Mouse (Mus musculus): ENCODE measurements around the gene Rps3. TPM values are rescaled to one million over a fixed set of nuclear protein-coding genes. Genes with fewer than 3 reads are reported as not detected.
A peak's percentile ranks its signal among the peaks of the same experiment; 100 is the strongest.

Gene Rps3
- polyA plus RNA-seq, 2 experiments, result 661 to 811 TPM

GRCm38 (mm10) chr7:99500201-99500600, 16.7 kb upstream of the Rps3 start:
- Histone ChIP-seq H3K4me2 (ENCODE audit: low read depth) (peak overlapping the region; percentile 42), H3K36me3 (replicated peaks; ENCODE audit: control insufficient read depth, insufficient read depth, low read depth) (no peaks in the 10 kb centered on the region), H3K4me1 (replicated peaks; ENCODE audit: control insufficient read depth in 2 of 2, insufficient read depth in 2 of 2, low read length in 1 of 2) (peaks cover 13 to 18% of the 10 kb centered on the region in 2 experiments), H3K27ac (peak overlapping the region; percentile 82), H3K9ac (replicated peaks) (no peak overlapping the region), H3K4me3 (ENCODE audit: insufficient read depth in 1 of 2, low read depth in 2 of 2, low read length in 2 of 2) (no peak overlapping the region), H3K9me3 (ENCODE audit: control insufficient read depth, low read length) (no peaks in the 10 kb centered on the region), H3K27me3 (ENCODE audit: control insufficient read depth, insufficient read depth, low read length) (no peaks in the 10 kb centered on the region)
- peak; percentile 99 for TF ChIP-seq CTCF (IDR thresholded peaks at IDR 0.05; ENCODE audit: low read depth)
- TF ChIP-seq EP300 (IDR thresholded peaks at IDR 0.05; ENCODE audit: low read depth), result no peak
- ATAC-seq (ENCODE audit: insufficient read depth) (peak; percentile 71), DNase-seq (ENCODE audit: low read depth in 3 of 3, low spot score in 3 of 3) (peak in 2 of 3 experiments; percentile 56 to 72)
- WGBS (ENCODE audit: insufficient replicate concordance), result 4% methylated on average over 8 of the region's 8 CpGs

DNA sequence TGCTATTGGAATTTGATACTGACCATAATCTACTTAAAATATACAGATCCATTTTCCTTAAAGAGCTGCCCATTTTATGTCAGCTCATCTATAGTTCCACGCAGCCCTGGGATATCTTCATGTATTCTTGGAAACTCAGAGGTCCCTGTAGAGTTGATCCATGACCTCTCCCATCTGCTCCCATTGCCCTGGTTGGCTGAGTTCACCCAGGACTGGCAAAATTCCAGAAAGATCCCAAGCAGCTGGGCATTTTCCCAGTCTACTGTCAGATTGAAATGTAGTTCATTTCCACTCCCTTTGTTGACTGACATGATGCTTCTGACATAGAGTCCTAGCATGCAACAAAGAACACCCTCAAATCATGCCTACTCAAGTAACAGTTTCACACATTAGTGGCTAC, 15.6 kb upstream of the Rps3 start:
- no peaks in the 10 kb centered on the region for H3K36me3 ChIP-seq (replicated peaks; ENCODE audit: control insufficient read depth, insufficient read depth, low read depth)
- 69% methylated on average over 1 of the region's 1 CpGs for WGBS (ENCODE audit: insufficient replicate concordance)

GRCm38 (mm10) chr7:99489708-99490107, 6.2 kb upstream of the Rps3 start:
- ATAC-seq (ENCODE audit: insufficient read depth), result no peak
- 67% methylated on average over 5 of the region's 5 CpGs for WGBS (ENCODE audit: insufficient replicate concordance)
- no peaks in the 10 kb centered on the region for H3K9me3 ChIP-seq (ENCODE audit: control insufficient read depth, low read length)

More for the DNA sequence above, 15.6 kb upstream of the Rps3 start:
- Histone ChIP-seq H3K9me3 (ENCODE audit: control insufficient read depth, low read length) (no peaks in the 10 kb centered on the region), H3K9ac (replicated peaks) (no peak overlapping the region), H3K27me3 (ENCODE audit: control insufficient read depth, insufficient read depth, low read length) (no peaks in the 10 kb centered on the region), H3K4me1 (replicated peaks; ENCODE audit: control insufficient read depth in 2 of 2, insufficient read depth in 2 of 2, low read length in 1 of 2) (peaks cover 13 to 18% of the 10 kb centered on the region in 2 experiments), H3K27ac (no peak overlapping the region), H3K4me2 (ENCODE audit: low read depth) (no peak overlapping the region), H3K4me3 (ENCODE audit: insufficient read depth in 1 of 2, low read depth in 2 of 2, low read length in 2 of 2) (no peak overlapping the region)
- ATAC-seq (ENCODE audit: insufficient read depth), result no peak
- TF ChIP-seq EP300 (IDR thresholded peaks at IDR 0.05; ENCODE audit: low read depth), result no peak
- no peak for TF ChIP-seq CTCF (IDR thresholded peaks at IDR 0.05; ENCODE audit: low read depth)
- no peak for DNase-seq (ENCODE audit: low read depth in 3 of 3, low spot score in 3 of 3)

GRCm38 (mm10) chr7:99484679-99485078, 1.1 kb upstream of the Rps3 start:
- TF ChIP-seq CTCF (IDR thresholded peaks at IDR 0.05; ENCODE audit: low read depth) (no peak), EP300 (IDR thresholded peaks at IDR 0.05; ENCODE audit: low read depth) (no peak)
- H3K9me3 ChIP-seq (ENCODE audit: control insufficient read depth, low read length), result no peaks in the 10 kb centered on the region
- H3K4me2 ChIP-seq (ENCODE audit: low read depth), result no peak overlapping the region
- peaks cover 14 to 26% of the 10 kb centered on the region in 2 experiments for H3K4me1 ChIP-seq (replicated peaks; ENCODE audit: control insufficient read depth in 2 of 2, insufficient read depth in 2 of 2, low read length in 1 of 2)
- H3K27ac ChIP-seq, result no peak overlapping the region
- 76% methylated on average over 1 of the region's 1 CpGs for WGBS (ENCODE audit: insufficient replicate concordance)
- peaks cover 29% of the 10 kb centered on the region for H3K36me3 ChIP-seq (replicated peaks; ENCODE audit: control insufficient read depth, insufficient read depth, low read depth)
- ATAC-seq (ENCODE audit: insufficient read depth) (no peak), DNase-seq (ENCODE audit: low read depth in 3 of 3, low spot score in 3 of 3) (no peak)
- H3K9ac ChIP-seq (replicated peaks), result no peak overlapping the region
- no peaks in the 10 kb centered on the region for H3K27me3 ChIP-seq (ENCODE audit: control insufficient read depth, insufficient read depth, low read length)
- H3K4me3 ChIP-seq (ENCODE audit: insufficient read depth in 1 of 2, low read depth in 2 of 2, low read length in 2 of 2), result no peak overlapping the region

More at GRCm38 (mm10) chr7:99489708-99490107, 6.2 kb upstream of the Rps3 start:
- Histone ChIP-seq H3K4me2 (ENCODE audit: low read depth) (no peak overlapping the region), H3K27ac (no peak overlapping the region), H3K27me3 (ENCODE audit: control insufficient read depth, insufficient read depth, low read length) (no peaks in the 10 kb centered on the region), H3K4me3 (ENCODE audit: insufficient read depth in 1 of 2, low read depth in 2 of 2, low read length in 2 of 2) (no peak overlapping the region), H3K4me1 (replicated peaks; ENCODE audit: control insufficient read depth in 2 of 2, insufficient read depth in 2 of 2, low read length in 1 of 2) (no peaks in the 10 kb centered on the region), H3K36me3 (replicated peaks; ENCODE audit: control insufficient read depth, insufficient read depth, low read depth) (no peaks in the 10 kb centered on the region), H3K9ac (replicated peaks) (no peak overlapping the region)
- no peak for DNase-seq (ENCODE audit: low read depth in 3 of 3, low spot score in 3 of 3)
- TF ChIP-seq CTCF (IDR thresholded peaks at IDR 0.05; ENCODE audit: low read depth) (no peak), EP300 (IDR thresholded peaks at IDR 0.05; ENCODE audit: low read depth) (no peak)

DNA sequence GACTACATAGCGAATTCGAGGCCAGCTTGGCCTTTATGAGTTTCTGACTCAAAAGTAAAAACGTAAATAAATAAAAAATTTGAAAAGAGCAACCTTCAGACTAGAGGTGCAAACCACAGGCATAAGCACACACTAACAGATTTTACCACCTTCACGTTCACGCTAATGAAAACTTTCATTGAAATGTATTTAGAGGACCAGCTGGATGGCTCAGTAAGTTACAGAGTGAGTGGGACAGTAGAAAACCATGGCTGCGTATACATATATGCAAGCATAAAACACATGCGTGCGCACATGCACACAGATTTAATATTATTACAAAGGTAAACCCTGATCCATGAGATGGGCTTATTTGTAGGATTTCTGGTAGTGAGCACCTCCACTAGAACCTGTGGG, 384 bp upstream of the Rps3 start:
- 43% methylated on average over 8 of the region's 8 CpGs for WGBS (ENCODE audit: insufficient replicate concordance)
- ATAC-seq (ENCODE audit: insufficient read depth), result peak; percentile 2; the same call in 1 of the 2 replicates

More for the DNA sequence above, 384 bp upstream of the Rps3 start:
- H3K27ac ChIP-seq, result no peak overlapping the region
- no peak for TF ChIP-seq EP300 (IDR thresholded peaks at IDR 0.05; ENCODE audit: low read depth)
- TF ChIP-seq CTCF (IDR thresholded peaks at IDR 0.05; ENCODE audit: low read depth), result no peak
- H3K36me3 ChIP-seq (replicated peaks; ENCODE audit: control insufficient read depth, insufficient read depth, low read depth), result peaks cover 37% of the 10 kb centered on the region
- H3K4me2 ChIP-seq (ENCODE audit: low read depth), result peak overlapping the region; percentile 66
- H3K4me3 ChIP-seq (ENCODE audit: insufficient read depth in 1 of 2, low read depth in 2 of 2, low read length in 2 of 2), result peak overlapping the region in 1 of 2 experiments; percentile 97; a peak in 2 of 4 replicates
- no peak overlapping the region for H3K9ac ChIP-seq (replicated peaks)
- peaks cover 14 to 29% of the 10 kb centered on the region in 2 experiments for H3K4me1 ChIP-seq (replicated peaks; ENCODE audit: control insufficient read depth in 2 of 2, insufficient read depth in 2 of 2, low read length in 1 of 2)
- H3K27me3 ChIP-seq (ENCODE audit: control insufficient read depth, insufficient read depth, low read length), result no peaks in the 10 kb centered on the region
- no peak for DNase-seq (ENCODE audit: low read depth in 3 of 3, low spot score in 3 of 3)
- no peaks in the 10 kb centered on the region for H3K9me3 ChIP-seq (ENCODE audit: control insufficient read depth, low read length)

Measured in liver, embryonic 14.5 days (tissue).